Mouse (Mus musculus): ENCODE measurements around the gene Unc79. TPM values are rescaled to one million over a fixed set of nuclear protein-coding genes. Genes with fewer than 3 reads are reported as not detected.

The Unc79 gene
- polyA plus RNA-seq, 1 experiment from 2014 or later = 0.24 TPM

DNA sequence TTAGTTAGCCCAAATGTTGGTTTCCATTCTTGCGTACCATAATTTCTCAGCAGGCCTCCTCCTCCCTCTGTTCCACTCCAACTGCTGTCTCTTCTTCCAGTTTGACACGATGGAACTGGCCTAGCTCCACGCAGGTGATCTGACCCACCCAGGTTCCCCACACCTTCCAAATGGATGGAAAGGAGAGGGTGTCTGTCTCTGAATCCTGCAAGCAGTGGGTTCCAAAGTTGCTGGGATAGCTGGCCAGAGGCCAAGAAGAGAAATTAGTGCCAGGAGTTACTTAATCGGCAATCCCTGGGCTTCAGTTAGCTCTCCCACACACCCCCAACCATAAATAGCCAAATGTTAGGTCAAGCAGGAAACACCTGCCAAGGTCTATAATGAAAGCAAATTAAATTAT lies 212.1 kb downstream of the Unc79 start:
- DNase-seq (ENCODE audit: low spot score) (no peak), ATAC-seq (no peak)
- no peak overlapping the region for H3K9ac ChIP-seq (replicated peaks; ENCODE audit: low read depth)
- H3K27me3 ChIP-seq (replicated peaks; ENCODE audit: insufficient read depth, low read length) = no peaks in the 10 kb centered on the region
- TF ChIP-seq CTCF (IDR thresholded peaks at IDR 0.05) (no peak), EP300 (IDR thresholded peaks at IDR 0.05) (no peak)
- no peak overlapping the region for H3K27ac ChIP-seq (ENCODE audit: low read length)
- H3K36me3 ChIP-seq (ENCODE audit: insufficient read depth, low read length) = no peaks in the 10 kb centered on the region
- no peak overlapping the region for H3K4me2 ChIP-seq (replicated peaks; ENCODE audit: low read depth, low read length)
- H3K9me3 ChIP-seq (ENCODE audit: low read length) = no peaks in the 10 kb centered on the region
- H3K4me3 ChIP-seq (ENCODE audit: low read depth, low read length) = no peak overlapping the region
- H3K4me1 ChIP-seq (ENCODE audit: insufficient read depth, low read depth, low read length) = no peaks in the 10 kb centered on the region
- WGBS = 79% methylated on average over 4 of the region's 4 CpGs

DNA sequence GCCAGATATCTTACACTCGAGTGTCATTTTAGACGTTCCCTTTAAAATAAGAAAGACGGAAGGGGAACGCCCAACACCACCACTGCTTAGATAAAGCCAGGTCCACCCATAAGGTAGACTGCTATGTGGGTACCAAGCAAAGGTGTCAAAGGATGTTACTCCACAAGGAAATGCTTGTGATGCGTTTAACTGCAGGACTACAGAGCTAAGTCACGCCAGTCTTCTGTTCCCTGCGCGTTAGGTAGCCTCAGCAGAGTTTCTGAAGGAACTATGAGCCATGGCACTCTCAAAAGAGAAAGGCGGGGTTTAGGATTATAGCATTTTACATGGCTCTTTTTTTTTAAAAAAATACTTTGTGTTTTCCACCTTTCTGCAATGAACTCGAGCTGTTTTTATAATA lies 214.9 kb downstream of the Unc79 start:
- TF ChIP-seq CTCF (IDR thresholded peaks at IDR 0.05) (no peak), EP300 (IDR thresholded peaks at IDR 0.05) (no peak)
- Histone ChIP-seq H3K9me3 (ENCODE audit: low read length) (no peaks in the 10 kb centered on the region), H3K27ac (ENCODE audit: low read length) (no peak overlapping the region), H3K9ac (replicated peaks; ENCODE audit: low read depth) (no peak overlapping the region), H3K4me3 (ENCODE audit: low read depth, low read length) (no peak overlapping the region), H3K4me1 (ENCODE audit: insufficient read depth, low read depth, low read length) (no peaks in the 10 kb centered on the region), H3K36me3 (ENCODE audit: insufficient read depth, low read length) (no peaks in the 10 kb centered on the region), H3K4me2 (replicated peaks; ENCODE audit: low read depth, low read length) (no peak overlapping the region), H3K27me3 (replicated peaks; ENCODE audit: insufficient read depth, low read length) (no peaks in the 10 kb centered on the region)
- ATAC-seq (no peak), DNase-seq (ENCODE audit: low spot score) (no peak)
- 78% methylated on average over 10 of the region's 10 CpGs for WGBS

DNA sequence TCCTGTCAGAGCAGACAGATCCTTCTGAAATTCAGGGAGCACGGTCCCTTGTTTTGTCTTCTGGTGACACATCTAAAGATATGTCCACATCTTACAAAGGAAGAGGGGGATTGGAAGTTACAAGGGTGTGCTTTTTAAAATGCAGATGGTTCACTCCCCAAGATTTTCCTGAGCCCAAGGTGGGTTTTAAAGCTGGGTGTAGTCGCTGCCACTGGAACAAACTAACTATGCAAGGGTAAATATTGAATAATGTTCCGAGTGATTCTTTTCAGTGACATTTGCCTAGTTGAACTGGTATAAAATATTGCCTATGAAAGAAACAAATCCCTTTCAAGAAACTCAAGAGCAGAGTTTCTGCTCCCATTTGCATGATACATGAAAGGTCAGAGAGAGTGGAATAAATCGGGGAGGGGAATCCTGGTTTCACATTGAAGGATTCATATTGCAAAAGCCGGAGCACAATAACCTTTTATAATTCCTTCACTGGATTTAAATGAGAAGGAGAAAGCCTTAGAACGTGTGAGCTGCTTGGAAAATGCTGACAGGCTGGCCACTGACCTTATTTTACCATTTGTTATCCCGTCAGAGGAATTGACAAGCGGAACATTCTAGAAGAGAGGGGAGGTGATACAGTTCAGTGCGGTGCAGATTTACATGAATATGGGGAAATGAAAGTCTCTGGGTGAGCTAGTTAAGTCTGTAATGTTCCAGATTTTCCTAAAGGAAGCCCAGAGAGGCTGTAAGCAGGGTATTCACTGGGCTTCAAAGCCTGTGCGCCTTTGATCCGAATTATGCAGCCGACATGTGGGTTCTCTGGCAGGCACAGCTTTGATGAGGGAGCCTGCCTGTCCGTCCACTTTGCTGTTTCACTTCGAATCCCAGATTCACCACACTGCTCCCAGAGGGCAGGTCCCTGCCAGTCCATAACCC lies 215.7 kb downstream of the Unc79 start:
- no peaks in the 10 kb centered on the region for H3K27me3 ChIP-seq (replicated peaks; ENCODE audit: insufficient read depth, low read length)
- TF ChIP-seq EP300 (IDR thresholded peaks at IDR 0.05) (no peak), CTCF (IDR thresholded peaks at IDR 0.05) (no peak)
- H3K9ac ChIP-seq (replicated peaks; ENCODE audit: low read depth) = no peak overlapping the region
- H3K36me3 ChIP-seq (ENCODE audit: insufficient read depth, low read length) = no peaks in the 10 kb centered on the region
- no peak overlapping the region for H3K27ac ChIP-seq (ENCODE audit: low read length)
- H3K4me1 ChIP-seq (ENCODE audit: insufficient read depth, low read depth, low read length) = no peaks in the 10 kb centered on the region
- H3K4me3 ChIP-seq (ENCODE audit: low read depth, low read length) = no peak overlapping the region
- H3K9me3 ChIP-seq (ENCODE audit: low read length) = no peaks in the 10 kb centered on the region
- 59% methylated on average over 14 of the region's 14 CpGs for WGBS
- DNase-seq (ENCODE audit: low spot score) (no peak), ATAC-seq (no peak)
- H3K4me2 ChIP-seq (replicated peaks; ENCODE audit: low read depth, low read length) = no peak overlapping the region

DNA sequence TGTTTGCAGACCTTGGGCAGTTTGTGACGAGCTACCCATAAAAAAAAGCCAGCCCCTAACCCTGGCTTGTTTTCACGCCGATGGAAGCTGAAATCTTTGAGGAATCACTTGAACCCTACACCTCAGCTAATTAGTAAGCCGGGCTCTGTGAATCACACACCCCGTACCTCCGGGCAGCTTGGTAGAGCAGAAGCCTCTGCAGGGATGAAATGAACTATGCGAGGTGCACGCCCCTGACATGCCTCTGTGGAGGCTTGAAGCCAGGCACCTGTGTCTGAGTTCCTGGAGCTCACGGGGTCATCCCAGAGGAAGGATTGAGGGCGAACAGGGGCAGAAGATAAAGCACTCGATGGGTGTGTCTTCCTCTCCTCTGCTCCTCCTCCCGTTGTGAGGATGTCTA lies 220.2 kb downstream of the Unc79 start:
- 48% methylated on average over 12 of the region's 12 CpGs for WGBS
- no peak overlapping the region for H3K9ac ChIP-seq (replicated peaks; ENCODE audit: low read depth)
- H3K27ac ChIP-seq (ENCODE audit: low read length) = no peak overlapping the region
- no peak for TF ChIP-seq EP300 (IDR thresholded peaks at IDR 0.05)
- H3K9me3 ChIP-seq (ENCODE audit: low read length) = no peaks in the 10 kb centered on the region
- H3K36me3 ChIP-seq (ENCODE audit: insufficient read depth, low read length) = no peaks in the 10 kb centered on the region
- DNase-seq (ENCODE audit: low spot score) (no peak), ATAC-seq (no peak)
- no peaks in the 10 kb centered on the region for H3K4me1 ChIP-seq (ENCODE audit: insufficient read depth, low read depth, low read length)
- H3K27me3 ChIP-seq (replicated peaks; ENCODE audit: insufficient read depth, low read length) = no peaks in the 10 kb centered on the region
- H3K4me2 ChIP-seq (replicated peaks; ENCODE audit: low read depth, low read length) = no peak overlapping the region
- H3K4me3 ChIP-seq (ENCODE audit: low read depth, low read length) = no peak overlapping the region

DNA sequence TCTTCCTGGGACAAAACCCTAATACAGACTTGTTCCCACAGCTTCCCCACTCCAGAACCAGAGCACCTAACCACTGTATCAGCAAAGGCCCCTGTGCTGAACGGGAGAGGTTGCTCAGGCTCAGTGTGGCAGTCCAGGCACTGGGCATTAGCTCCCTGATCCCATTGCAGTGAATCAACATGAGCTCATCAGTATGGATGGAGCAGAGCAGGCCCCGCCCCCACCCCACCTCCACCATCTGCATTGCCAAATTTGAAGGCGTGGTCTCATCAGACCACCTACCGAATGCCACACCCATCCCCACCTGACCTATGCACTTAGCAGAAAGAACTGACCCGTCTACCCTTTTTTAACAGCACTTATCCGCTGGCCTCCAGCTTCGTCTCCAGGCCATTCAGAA lies 234.4 kb downstream of the Unc79 start:
- no peak for TF ChIP-seq CTCF (IDR thresholded peaks at IDR 0.05)
- no peak for TF ChIP-seq EP300 (IDR thresholded peaks at IDR 0.05)
- 17% methylated on average over 6 of the region's 7 CpGs for WGBS
- no peaks in the 10 kb centered on the region for H3K27me3 ChIP-seq (replicated peaks; ENCODE audit: insufficient read depth, low read length)
- no peak overlapping the region for H3K4me2 ChIP-seq (replicated peaks; ENCODE audit: low read depth, low read length)
- H3K4me1 ChIP-seq (ENCODE audit: insufficient read depth, low read depth, low read length) = no peaks in the 10 kb centered on the region
- H3K9ac ChIP-seq (replicated peaks; ENCODE audit: low read depth) = no peak overlapping the region
- H3K36me3 ChIP-seq (ENCODE audit: insufficient read depth, low read length) = no peaks in the 10 kb centered on the region
- ATAC-seq = 0 out of 2 replicates have a peak, but pooled peaks have one; percentile 12
- no peak overlapping the region for H3K4me3 ChIP-seq (ENCODE audit: low read depth, low read length)
- no peak for DNase-seq (ENCODE audit: low spot score)
- no peaks in the 10 kb centered on the region for H3K9me3 ChIP-seq (ENCODE audit: low read length)
- no peak overlapping the region for H3K27ac ChIP-seq (ENCODE audit: low read length)

DNA sequence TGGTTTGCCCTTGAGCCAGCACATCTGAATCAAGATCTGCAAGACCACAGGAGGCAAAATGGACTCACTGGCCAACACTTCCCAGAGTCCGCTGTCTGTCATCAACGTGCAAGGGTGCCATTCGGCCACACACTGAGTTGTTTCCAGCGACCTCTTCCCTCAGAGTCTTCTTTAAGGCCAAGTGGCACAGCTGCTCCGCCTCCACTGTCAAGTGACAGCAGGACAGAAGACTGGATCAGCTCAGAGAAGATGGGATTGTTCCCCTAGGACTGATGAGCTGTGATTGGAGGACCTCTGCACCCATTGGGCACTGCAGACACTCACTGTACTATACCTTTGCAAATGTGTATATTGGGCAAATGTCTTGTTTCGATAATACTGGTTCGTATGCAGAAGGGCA lies 238.4 kb downstream of the Unc79 start:
- Histone ChIP-seq H3K9ac (replicated peaks; ENCODE audit: low read depth) (no peak overlapping the region), H3K27me3 (replicated peaks; ENCODE audit: insufficient read depth, low read length) (no peaks in the 10 kb centered on the region), H3K4me2 (replicated peaks; ENCODE audit: low read depth, low read length) (no peak overlapping the region), H3K36me3 (ENCODE audit: insufficient read depth, low read length) (no peaks in the 10 kb centered on the region), H3K4me1 (ENCODE audit: insufficient read depth, low read depth, low read length) (no peaks in the 10 kb centered on the region), H3K4me3 (ENCODE audit: low read depth, low read length) (no peak overlapping the region), H3K9me3 (ENCODE audit: low read length) (no peaks in the 10 kb centered on the region), H3K27ac (ENCODE audit: low read length) (no peak overlapping the region)
- DNase-seq (ENCODE audit: low spot score) (peak; percentile 58), ATAC-seq (peak; percentile 64)
- no peak for TF ChIP-seq CTCF (IDR thresholded peaks at IDR 0.05)
- 63% methylated on average over 7 of the region's 7 CpGs for WGBS
